Mouse (Mus musculus) bone marrow, adult 2 months (tissue): ENCODE measurements at regions not wholly inside any gene's neighbourhood (a gene's known extent, or its start where the extent isn't known, plus 50 kb on each side); places are given as distances from the start of the nearest gene placed in this dataset.
"Not testable (repeated sequence)": the region's sequence is repeated elsewhere in the genome, so short reads cannot be mapped to it uniquely, and the experiment has no call there.

Experiments used
- H3K27ac ChIP-seq: fragments of 200-500 bp; 2 replicates; pipeline ENCODE4 v1.5.1; 2012; ENCODE audit warnings: low read depth, mild to moderate bottlenecking, control low read depth, inconsistent platforms, low read length; ENCODE audit not compliant: control insufficient read depth, poor library complexity, insufficient read depth
- H3K4me1 ChIP-seq: fragments of 200-500 bp; 2 replicates; pipeline ENCODE4 v1.6.1; 2011; ENCODE audit warnings: low read length; ENCODE audit not compliant: control insufficient read depth, insufficient read depth
- H3K4me3 ChIP-seq: fragments of 200-500 bp; replicated peaks from 2 replicates; pipeline ENCODE3; 2011; ENCODE audit warnings: mild to moderate bottlenecking, low read depth, low read length, control low read depth; ENCODE audit not compliant: control insufficient read depth
- CTCF ChIP-seq: fragments of 200-500 bp; IDR thresholded peaks from 2 replicates; pipeline ENCODE4 v1.5.1; 2011; ENCODE audit warnings: low read length, control low read depth; ENCODE audit not compliant: control insufficient read depth, insufficient read depth
- POLR2A ChIP-seq: fragments of 200-500 bp; IDR thresholded peaks from 2 replicates; pipeline ENCODE4 v1.6.1; 2011; ENCODE audit warnings: low read depth, mild to moderate bottlenecking, control low read depth, low read length, borderline replicate concordance; ENCODE audit not compliant: control insufficient read depth
- WGBS: fragments of 180-500 bp; shearing (Covaris S2); methylation state at CpG from one replicate; pipeline ENCODE4 v1.1.7; 2018; 5-methylcytosine and 5-hydroxymethylcytosine counted together

- Histone ChIP-seq H3K4me3 (no peak overlapping the region), H3K4me1 (no peaks in the 10 kb centered on the region), H3K27ac (no peak overlapping the region)
- 84% methylated on average over 9 of the region's 9 CpGs for WGBS
- TF ChIP-seq CTCF (no peak), POLR2A (no peak)
Measured at GRCm38 (mm10) chr10:126320831-126321230, 354.9 kb downstream of the Lrig3 start.

GRCm38 (mm10) chr10:126319795-126320194 lies 353.8 kb downstream of the Lrig3 start:
- no peak overlapping the region for H3K27ac ChIP-seq
- WGBS = 73% methylated on average over 10 of the region's 10 CpGs
- no peak overlapping the region for H3K4me3 ChIP-seq
- TF ChIP-seq POLR2A = no peak
- H3K4me1 ChIP-seq = no peaks in the 10 kb centered on the region

GRCm38 (mm10) chr10:126299962-126300361 lies 334.0 kb downstream of the Lrig3 start:
- TF ChIP-seq CTCF (no peak), POLR2A (no peak)
- Histone ChIP-seq H3K4me1 (no peaks in the 10 kb centered on the region), H3K4me3 (no peak overlapping the region), H3K27ac (no peak overlapping the region)
- WGBS = 75% methylated on average over 1 of the region's 1 CpGs

- no peaks in the 10 kb centered on the region for H3K4me1 ChIP-seq
- no peak overlapping the region for H3K4me3 ChIP-seq
- no peak for TF ChIP-seq CTCF
- no peak for TF ChIP-seq POLR2A
- H3K27ac ChIP-seq = no peak overlapping the region
- 70% methylated on average over 6 of the region's 6 CpGs for WGBS
Measured at GRCm38 (mm10) chr10:126298211-126298610, 332.2 kb downstream of the Lrig3 start.

- Histone ChIP-seq H3K4me3 (no peak overlapping the region), H3K27ac (no peak overlapping the region), H3K4me1 (no peaks in the 10 kb centered on the region)
- TF ChIP-seq POLR2A (no peak), CTCF (no peak)
- 83% methylated on average over 7 of the region's 7 CpGs for WGBS
Measured at GRCm38 (mm10) chr10:126295853-126296252, 329.9 kb downstream of the Lrig3 start.

- no peak overlapping the region for H3K4me3 ChIP-seq
- H3K27ac ChIP-seq = no peak overlapping the region
- TF ChIP-seq POLR2A = no peak
- no peak for TF ChIP-seq CTCF
- H3K4me1 ChIP-seq = no peaks in the 10 kb centered on the region
Measured at GRCm38 (mm10) chr10:126291765-126292164, 325.8 kb downstream of the Lrig3 start.

- WGBS = 90% methylated on average over 6 of the region's 13 CpGs
- not testable (repeated sequence) for H3K27ac ChIP-seq, H3K4me1 ChIP-seq, H3K4me3 ChIP-seq
Measured at GRCm38 (mm10) chr10:126285096-126285495, 319.1 kb downstream of the Lrig3 start.

- TF ChIP-seq CTCF = no peak
- H3K4me3 ChIP-seq = no peak overlapping the region
- H3K4me1 ChIP-seq = no peaks in the 10 kb centered on the region
- 81% methylated on average over 12 of the region's 12 CpGs for WGBS
- no peak overlapping the region for H3K27ac ChIP-seq
Measured at GRCm38 (mm10) chr10:126270376-126270775, 304.4 kb downstream of the Lrig3 start.

- H3K4me1 ChIP-seq = no peaks in the 10 kb centered on the region
- TF ChIP-seq CTCF (no peak), POLR2A (no peak)
- H3K27ac ChIP-seq = no peak overlapping the region
- 78% methylated on average over 2 of the region's 2 CpGs for WGBS
- H3K4me3 ChIP-seq = no peak overlapping the region
Measured at GRCm38 (mm10) chr10:126267321-126267998, 301.5 kb downstream of the Lrig3 start.
